In the genomic region with DNA sequence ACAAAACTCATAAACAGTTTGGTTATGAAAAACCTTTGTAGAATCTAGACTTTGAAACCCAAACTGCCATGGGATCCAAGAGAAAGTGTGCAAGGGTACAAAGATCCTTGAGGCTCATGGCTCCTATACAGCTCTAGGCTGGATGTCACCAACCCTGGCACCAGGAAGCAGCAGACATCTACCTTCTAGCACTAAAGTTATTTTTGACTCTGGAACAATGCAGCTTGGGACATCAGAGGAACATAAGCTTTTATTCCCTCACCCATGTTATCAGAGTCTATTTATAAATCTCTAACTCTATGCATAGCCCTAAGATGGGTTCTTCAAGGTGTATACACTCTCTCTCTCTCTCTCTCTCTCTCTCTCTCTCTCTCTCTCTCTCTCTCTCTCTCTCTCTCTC, we compare ENCODE assay signal across 20 mouse cellular contexts.
DNase-seq lines count a peak whose midpoint lies in the region; ATAC-seq and TF ChIP-seq lines count a peak whose summit lies in the region.
"Had no signal": no experiment of that assay in that cellular context is flagged by ENCODE, and none has a peak within 500 bp of the region (broad histone marks: within the 10 kb centered on the region; RNA-seq: fewer than 3 reads in every experiment).

No protein-coding gene starts in this region.

- TF ChIP-seq CTCF in heart, adult 2 months (IDR thresholded peaks at IDR 0.05), result no peak

- no peaks in the 10 kb centered on the region for H3K4me1 ChIP-seq in heart, adult 2 months (ENCODE audit: control insufficient read depth, insufficient read depth, low read length)
- 0 out of 2 replicates have a peak, but pooled peaks cover 6% of the 10 kb centered on the region for H3K4me1 ChIP-seq in heart, embryonic 10.5 days
- peaks cover 3 to 9% of the 10 kb centered on the region in 2 experiments; a peak in 2 of 4 replicates for H3K4me1 ChIP-seq in heart, embryonic 14.5 days (ENCODE audit: control insufficient read depth in 2 of 2, insufficient read depth in 2 of 2, low read length in 2 of 2)
- no peaks in the 10 kb centered on the region for H3K4me1 ChIP-seq in forebrain, embryonic 15.5 days
- H3K4me1 ChIP-seq: embryonic facial prominence, embryonic 10.5 days; forebrain, embryonic 13.5 days; hindbrain, embryonic 13.5 days had no signal

- no peak for TF ChIP-seq POLR2A in heart, adult 2 months (IDR thresholded peaks at IDR 0.05; ENCODE audit: insufficient read depth, low read depth, low read length)

- DNase-seq in heart, adult 2 months, result no peak
- no peak for DNase-seq in heart, postnatal 14 days
- peak; percentile 20 for DNase-seq in heart, embryonic 10.5 days (ENCODE audit: low spot score)
- peak; percentile 6 to 20 for DNase-seq in heart, postnatal 10 days
- no peak for DNase-seq in testis, postnatal 10 days (ENCODE audit: low spot score)
- DNase-seq in left cerebral cortex, postnatal 14 days (ENCODE audit: low spot score in 2 of 2), result no peak
- DNase-seq: adrenal gland, postnatal 25 days; cerebellum, adult 18-20 months; cerebellum, postnatal 10 days; gastrocnemius, postnatal 36 days; kidney, adult 18-20 months had no signal

- no peaks in the 10 kb centered on the region for H3K36me3 ChIP-seq in heart, adult 2 months (ENCODE audit: control insufficient read depth, insufficient read depth, low read length)
- no peaks in the 10 kb centered on the region for H3K36me3 ChIP-seq in heart, embryonic 10.5 days
- H3K36me3 ChIP-seq in heart, embryonic 14.5 days (ENCODE audit: control insufficient read depth, insufficient read depth, low read length), result no peaks in the 10 kb centered on the region
- H3K36me3 ChIP-seq in forebrain, embryonic 15.5 days, result no peaks in the 10 kb centered on the region
- H3K36me3 ChIP-seq: embryonic facial prominence, embryonic 10.5 days; hindbrain, embryonic 13.5 days had no signal

- intact Hi-C loops in heart, adult 2 months (cut with DNase I), result no loop called here
- intact Hi-C loops in heart, postnatal 14 days (cut with DNase I), result loop anchor here (10.0 kb wide), 1 partner anchor 310 kb away; no protein-coding TSS in a partner anchor
- intact Hi-C loops in heart, postnatal 10 days (cut with DNase I), result loop anchor here (10.0 kb wide), 1 partner anchor 310 kb away; no protein-coding TSS in a partner anchor
- intact Hi-C loops in left cerebral cortex, postnatal 14 days (cut with DNase I), result no loop called here

- no peaks in the 10 kb centered on the region for H3K79me2 ChIP-seq in heart, adult 2 months (replicated peaks; ENCODE audit: control insufficient read depth, insufficient read depth, low read length)

- H3K9ac ChIP-seq in heart, adult 2 months (ENCODE audit: low read depth, low read length), result no peak overlapping the region
- H3K9ac ChIP-seq in heart, embryonic 14.5 days (ENCODE audit: low read length), result no peak overlapping the region
- H3K9ac ChIP-seq in forebrain, embryonic 15.5 days (replicated peaks), result no peak overlapping the region
- H3K9ac ChIP-seq: forebrain, embryonic 13.5 days; hindbrain, embryonic 13.5 days had no signal

- no peak overlapping the region for H3K4me3 ChIP-seq in heart, adult 2 months
- no peak overlapping the region for H3K4me3 ChIP-seq in heart, embryonic 10.5 days
- H3K4me3 ChIP-seq in heart, embryonic 14.5 days (ENCODE audit: control insufficient read depth in 1 of 2, insufficient read depth in 1 of 2, low read depth in 1 of 2, low read length in 2 of 2), result no peak overlapping the region
- H3K4me3 ChIP-seq in forebrain, embryonic 15.5 days, result no peak overlapping the region
- H3K4me3 ChIP-seq: embryonic facial prominence, embryonic 10.5 days; forebrain, embryonic 13.5 days; hindbrain, embryonic 13.5 days had no signal

- peak overlapping the region; percentile 20; the same call in 1 of the 2 replicates for H3K27ac ChIP-seq in heart, adult 2 months
- no peak overlapping the region for H3K27ac ChIP-seq in heart, embryonic 10.5 days
- peak overlapping the region; percentile 35 to 70 for H3K27ac ChIP-seq in heart, embryonic 14.5 days (replicated peaks in 1 of 2; ENCODE audit: control insufficient read depth in 1 of 2, insufficient read depth in 1 of 2, low read depth in 2 of 2, low read length in 2 of 2)
- no peak overlapping the region for H3K27ac ChIP-seq in forebrain, embryonic 15.5 days (replicated peaks)
- H3K27ac ChIP-seq: embryonic facial prominence, embryonic 10.5 days; forebrain, embryonic 13.5 days; hindbrain, embryonic 13.5 days; hindbrain, postnatal 0 days had no signal

- no peak for TF ChIP-seq EP300 in heart, adult 2 months (IDR thresholded peaks at IDR 0.05; ENCODE audit: insufficient read depth, low read depth, low read length)

- H3K27me3 ChIP-seq in heart, adult 2 months (ENCODE audit: control insufficient read depth, insufficient read depth, low read length), result no peaks in the 10 kb centered on the region
- H3K27me3 ChIP-seq in heart, embryonic 10.5 days (ENCODE audit: insufficient read depth, poor library complexity, severe bottlenecking), result no peaks in the 10 kb centered on the region
- no peaks in the 10 kb centered on the region for H3K27me3 ChIP-seq in heart, embryonic 14.5 days (ENCODE audit: control insufficient read depth, insufficient read depth, low read length)
- no peaks in the 10 kb centered on the region for H3K27me3 ChIP-seq in forebrain, embryonic 15.5 days
- H3K27me3 ChIP-seq: CH12.LX; forebrain, embryonic 13.5 days; hindbrain, embryonic 13.5 days; Patski had no signal

- ATAC-seq in heart, embryonic 14.5 days (ENCODE audit: insufficient number of reproducible peaks, insufficient read depth, low FRiP score, low read depth), result peak; percentile 59
- ATAC-seq in forebrain, embryonic 15.5 days (replicated peaks), result no peak
- ATAC-seq: activated CD4-positive, CD25-positive, alpha-beta regulatory T cell, adult 4 months; forebrain, embryonic 13.5 days; hindbrain, postnatal 0 days; Patski had no signal

- H3K4me2 ChIP-seq in heart, embryonic 14.5 days (ENCODE audit: low read length), result no peak overlapping the region; the same call in 1 of the 2 replicates
- no peak overlapping the region for H3K4me2 ChIP-seq in forebrain, embryonic 15.5 days (replicated peaks)
- H3K4me2 ChIP-seq: forebrain, embryonic 13.5 days; hindbrain, embryonic 13.5 days had no signal

- H3K9me3 ChIP-seq in heart, embryonic 10.5 days, result no peaks in the 10 kb centered on the region
- no peaks in the 10 kb centered on the region for H3K9me3 ChIP-seq in heart, embryonic 14.5 days (ENCODE audit: control insufficient read depth, low read length)
- no peaks in the 10 kb centered on the region for H3K9me3 ChIP-seq in forebrain, embryonic 15.5 days
- H3K9me3 ChIP-seq: embryonic facial prominence, embryonic 10.5 days; forebrain, embryonic 13.5 days; hindbrain, embryonic 13.5 days had no signal

Comparison
In these comparisons a context has a peak if more than half of its experiments do, and no peak if none do; other contexts are left out.
1. DNase-seq: peak in heart, embryonic 10.5 days (single experiment) and heart, postnatal 10 days (2 of 2); none in heart, adult 2 months (0 of 2), heart, postnatal 14 days (0 of 2), testis, postnatal 10 days (single experiment) and left cerebral cortex, postnatal 14 days (0 of 2).
2. H3K27ac ChIP-seq: peak in heart, adult 2 months (single experiment) and heart, embryonic 14.5 days (2 of 2); none in heart, embryonic 10.5 days (single experiment) and forebrain, embryonic 15.5 days (single experiment).
3. intact Hi-C loops: an anchor here in heart, postnatal 14 days (10.0 kb wide) and heart, postnatal 10 days (10.0 kb wide); none called in heart, adult 2 months and left cerebral cortex, postnatal 14 days.